Mouse (Mus musculus) spleen, adult 18-20 months (tissue): ENCODE results near the gene Atxn7l2.
"Not testable (repeated sequence)": the region's sequence is repeated elsewhere in the genome, so short reads cannot be mapped to it uniquely, and the experiment has no call there.

Source experiments
- DNase-seq, 2 experiments: peaks; one replicate each; pipeline ENCODE4 v3.0.0; 2022; ENCODE audit warnings: mixed read lengths in 2 of 2

The Atxn7l2 gene

GRCm38 (mm10) chr3:108210771-108211139 is at the start of gene Atxn7l2:
TSS of gene Atxn7l2 (minus strand) at chr3:108210934.
- DNase-seq = no peak

- DNase-seq = no peak
Measured at GRCm38 (mm10) chr3:108259319-108259718, 48.6 kb upstream of the Atxn7l2 start.

GRCm38 (mm10) chr3:108257831-108258500 is 47.2 kb upstream of the Atxn7l2 start:
- DNase-seq = no peak

GRCm38 (mm10) chr3:108256719-108257637 is 46.2 kb upstream of the Atxn7l2 start, which contains the start of gene Psma5:
TSS of gene Psma5 (plus strand) at chr3:108256926.
- peak; percentile 86 to 87 for DNase-seq

- DNase-seq = no peak
Measured at GRCm38 (mm10) chr3:108246857-108247256, 36.1 kb upstream of the Atxn7l2 start.

- DNase-seq = no peak
Measured at GRCm38 (mm10) chr3:108241243-108241839, 30.6 kb upstream of the Atxn7l2 start.

GRCm38 (mm10) chr3:108237474-108238102 is 26.9 kb upstream of the Atxn7l2 start:
- not testable (repeated sequence) for DNase-seq

- DNase-seq = no peak
Measured at GRCm38 (mm10) chr3:108231646-108232045, 20.9 kb upstream of the Atxn7l2 start.

GRCm38 (mm10) chr3:108227521-108227920 is 16.8 kb upstream of the Atxn7l2 start:
- DNase-seq = no peak

GRCm38 (mm10) chr3:108226558-108227350 is 16.0 kb upstream of the Atxn7l2 start, which contains the start of gene Sypl2:
TSS of gene Sypl2 (minus strand) at chr3:108226648.
- DNase-seq = peak; percentile 12 to 34

- no peak for DNase-seq
Measured at GRCm38 (mm10) chr3:108225711-108226557, 15.2 kb upstream of the Atxn7l2 start.

GRCm38 (mm10) chr3:108220661-108221060 is 9.9 kb upstream of the Atxn7l2 start:
- no peak for DNase-seq

GRCm38 (mm10) chr3:108214734-108215133 is 4.0 kb upstream of the Atxn7l2 start:
- DNase-seq = no peak

- DNase-seq = no peak
Measured at GRCm38 (mm10) chr3:108212406-108212805, 1.7 kb upstream of the Atxn7l2 start.

- no peak for DNase-seq
Measured at GRCm38 (mm10) chr3:108211845-108212244, 1.1 kb upstream of the Atxn7l2 start.

GRCm38 (mm10) chr3:108209946-108210770 is 576 bp downstream of the Atxn7l2 start:
- peak; percentile 87 to 88 for DNase-seq

- DNase-seq = no peak
Measured at GRCm38 (mm10) chr3:108209536-108209935, 1.2 kb downstream of the Atxn7l2 start.

- no peak for DNase-seq
Measured at GRCm38 (mm10) chr3:108209001-108209400, 1.7 kb downstream of the Atxn7l2 start.

GRCm38 (mm10) chr3:108206731-108207375 is 3.9 kb downstream of the Atxn7l2 start:
- DNase-seq = no peak

GRCm38 (mm10) chr3:108205601-108206000 is 5.1 kb downstream of the Atxn7l2 start:
- no peak for DNase-seq
